22 mouse cellular contexts compared by ENCODE assay signal in genomic region chr14:54930431-54930830, GRCm38 (mm10). TPM values are rescaled to one million over a fixed set of nuclear protein-coding genes. Genes with fewer than 3 reads are reported as not detected.
A peak's percentile ranks its signal among the peaks of the same experiment; 100 is the strongest.
DNase-seq lines count a peak whose midpoint lies in the region; ATAC-seq and TF ChIP-seq lines count a peak whose summit lies in the region.
"Had no signal": no experiment of that assay in that cellular context is flagged by ENCODE, and none has a peak within 500 bp of the region (broad histone marks: within the 10 kb centered on the region; RNA-seq: fewer than 3 reads in every experiment).

No protein-coding gene starts in this region.

- no peak for TF ChIP-seq POLR2A in embryonic fibroblast, embryonic 13.5 days (IDR thresholded peaks at IDR 0.05; ENCODE audit: low read depth, low read length)

- 0 out of 2 replicates have a peak, but pooled peaks cover 3% of the 10 kb centered on the region for H3K27me3 ChIP-seq in forebrain, embryonic 12.5 days
- H3K27me3 ChIP-seq in forebrain, embryonic 13.5 days: no peaks in the 10 kb centered on the region
- H3K27me3 ChIP-seq in lung, postnatal 0 days (replicated peaks; ENCODE audit: insufficient read depth, low read length): no peaks in the 10 kb centered on the region
- H3K27me3 ChIP-seq: midbrain, embryonic 13.5 days had no signal

- H3K9ac ChIP-seq in forebrain, embryonic 12.5 days: no peak overlapping the region
- H3K9ac ChIP-seq in forebrain, embryonic 13.5 days: no peak overlapping the region
- H3K9ac ChIP-seq in lung, postnatal 0 days (replicated peaks; ENCODE audit: low read depth): no peak overlapping the region
- H3K9ac ChIP-seq: midbrain, embryonic 13.5 days; neural tube, embryonic 13.5 days had no signal

- 0 out of 2 replicates have a peak overlapping the region, but pooled peaks have one; percentile 25 for H3K27ac ChIP-seq in forebrain, embryonic 12.5 days
- no peak overlapping the region for H3K27ac ChIP-seq in forebrain, embryonic 13.5 days
- H3K27ac ChIP-seq in lung, postnatal 0 days (ENCODE audit: low read length): no peak overlapping the region
- H3K27ac ChIP-seq in embryonic fibroblast, embryonic 13.5 days (ENCODE audit: insufficient read depth, low read length): peak overlapping the region; percentile 50; the same call in 1 of the 2 replicates
- H3K27ac ChIP-seq: left cerebral cortex, adult 2 months; midbrain, embryonic 13.5 days; neural tube, embryonic 13.5 days had no signal

- no peaks in the 10 kb centered on the region for H3K9me3 ChIP-seq in forebrain, embryonic 12.5 days
- H3K9me3 ChIP-seq in forebrain, embryonic 13.5 days (replicated peaks): no peaks in the 10 kb centered on the region
- H3K9me3 ChIP-seq in lung, postnatal 0 days (ENCODE audit: low read length): no peaks in the 10 kb centered on the region
- H3K9me3 ChIP-seq: G1E; midbrain, embryonic 13.5 days; neural tube, embryonic 13.5 days had no signal

- peaks cover 31% of the 10 kb centered on the region for H3K4me1 ChIP-seq in forebrain, embryonic 12.5 days
- H3K4me1 ChIP-seq in forebrain, embryonic 13.5 days: peaks cover 30% of the 10 kb centered on the region
- H3K4me1 ChIP-seq in lung, postnatal 0 days (ENCODE audit: insufficient read depth, low read depth, low read length): no peaks in the 10 kb centered on the region
- H3K4me1 ChIP-seq in embryonic fibroblast, embryonic 13.5 days (ENCODE audit: control insufficient read depth, insufficient read depth, low read length): peaks cover 6% of the 10 kb centered on the region; the same call in 1 of the 2 replicates

- no peaks in the 10 kb centered on the region for H3K36me3 ChIP-seq in forebrain, embryonic 12.5 days (replicated peaks)
- H3K36me3 ChIP-seq in forebrain, embryonic 13.5 days (ENCODE audit: poor library complexity, severe bottlenecking): no peaks in the 10 kb centered on the region
- H3K36me3 ChIP-seq in lung, postnatal 0 days (ENCODE audit: insufficient read depth, low read length): no peaks in the 10 kb centered on the region
- H3K36me3 ChIP-seq: G1E; midbrain, embryonic 13.5 days; neural tube, embryonic 13.5 days had no signal

- no peak overlapping the region for H3K4me3 ChIP-seq in forebrain, embryonic 12.5 days (replicated peaks)
- H3K4me3 ChIP-seq in forebrain, embryonic 13.5 days: no peak overlapping the region
- H3K4me3 ChIP-seq in lung, postnatal 0 days (ENCODE audit: low read depth, low read length): no peak overlapping the region
- H3K4me3 ChIP-seq in embryonic fibroblast, embryonic 13.5 days (ENCODE audit: insufficient read depth, low read length): no peak overlapping the region
- H3K4me3 ChIP-seq: left cerebral cortex, adult 2 months; midbrain, embryonic 13.5 days; neural tube, embryonic 13.5 days had no signal

- no peak for TF ChIP-seq CTCF in lung, postnatal 0 days (IDR thresholded peaks at IDR 0.05)
- no peak for TF ChIP-seq CTCF in embryonic fibroblast, embryonic 13.5 days (IDR thresholded peaks at IDR 0.05; ENCODE audit: borderline replicate concordance, insufficient read depth, low read length)

- peak; percentile 33 to 69 for DNase-seq in lung, adult 18-20 months
- DNase-seq in lung, postnatal 0 days (ENCODE audit: low spot score): no peak
- peak; percentile 59 for DNase-seq in ES-CJ7 (ENCODE audit: low read depth, low spot score)
- DNase-seq in c-Kit-positive CD71-positive TER-119-positive erythroid progenitor cells, embryonic 14.5 days (ENCODE audit: low spot score): no peak
- no peak for DNase-seq in adipocyte (ENCODE audit: low spot score)
- DNase-seq: adrenal gland, postnatal 36 days; cerebellum, adult 11 months; heart, postnatal 14 days; kidney, postnatal 4 days; liver; right cerebral cortex, adult 18-20 months; thymus, postnatal 4 days had no signal

- no peak for ATAC-seq in forebrain, embryonic 12.5 days (ENCODE audit: low FRiP score)
- ATAC-seq in forebrain, embryonic 13.5 days: no peak
- no peak for ATAC-seq in lung, postnatal 0 days
- ATAC-seq: intestine, postnatal 0 days; midbrain, embryonic 13.5 days had no signal

- TF ChIP-seq EP300 in lung, postnatal 0 days (IDR thresholded peaks at IDR 0.05): no peak

- 25% methylated on average over 2 of the region's 2 CpGs for WGBS in forebrain, embryonic 12.5 days
- 25% methylated on average over 2 of the region's 2 CpGs for WGBS in forebrain, embryonic 13.5 days
- 15% methylated on average over 2 of the region's 2 CpGs for WGBS in lung, postnatal 0 days

- no peak overlapping the region for H3K4me2 ChIP-seq in forebrain, embryonic 12.5 days
- H3K4me2 ChIP-seq in forebrain, embryonic 13.5 days: no peak overlapping the region
- H3K4me2 ChIP-seq in lung, postnatal 0 days (replicated peaks; ENCODE audit: low read depth, low read length): no peak overlapping the region
- H3K4me2 ChIP-seq: midbrain, embryonic 13.5 days; neural tube, embryonic 13.5 days had no signal

RNA-seq across cellular contexts. Expression of gene Il25, which starts 2.1 kb away (rescaled TPM):
- not detected in 2 replicates for polyA plus RNA-seq in forebrain, embryonic 12.5 days (2016; fragmentation: Nextera tagmentation; extraction: Ambion mirVana)
- polyA plus RNA-seq in forebrain, embryonic 13.5 days (2015; fragmentation: Nextera tagmentation; extraction: Ambion mirVana): 0.23 and 0.52 TPM in 2 replicates
- polyA plus RNA-seq in lung, postnatal 0 days (2015; fragmentation: Nextera tagmentation; extraction: Ambion mirVana): not detected in 2 replicates
- not detected in 2 replicates for polyA plus RNA-seq in embryonic fibroblast, embryonic 13.5 days (2011; ENCODE audit: insufficient read length, low read depth, missing spikeins)
- polyA plus RNA-seq: G1E; intestine, postnatal 0 days; lung, embryonic 16.5 days; testis, adult 2 months had no signal

RNA-seq across cellular contexts. Expression of gene Efs, which starts 4.5 kb away (rescaled TPM):
- 36.8 and 37.8 TPM in 2 replicates for polyA plus RNA-seq in forebrain, embryonic 12.5 days (2016; fragmentation: Nextera tagmentation; extraction: Ambion mirVana)
- polyA plus RNA-seq in forebrain, embryonic 13.5 days (2015; fragmentation: Nextera tagmentation; extraction: Ambion mirVana): 28.2 and 30.5 TPM in 2 replicates
- polyA plus RNA-seq in lung, postnatal 0 days (2015; fragmentation: Nextera tagmentation; extraction: Ambion mirVana): 8.1 and 8.5 TPM in 2 replicates
- 17.5 and 26.9 TPM in 2 replicates for polyA plus RNA-seq in embryonic fibroblast, embryonic 13.5 days (2011; ENCODE audit: insufficient read length, low read depth, missing spikeins)
- polyA plus RNA-seq: G1E had no signal

RNA-seq across cellular contexts. Expression of gene Cmtm5, which starts 5.6 kb away (rescaled TPM):
- polyA plus RNA-seq in forebrain, embryonic 12.5 days (2016; fragmentation: Nextera tagmentation; extraction: Ambion mirVana): 1.4 and 2.0 TPM in 2 replicates
- polyA plus RNA-seq in forebrain, embryonic 13.5 days (2015; fragmentation: Nextera tagmentation; extraction: Ambion mirVana): 0.69 and 0.85 TPM in 2 replicates
- 0.21 and 0.40 TPM in 2 replicates for polyA plus RNA-seq in lung, postnatal 0 days (2015; fragmentation: Nextera tagmentation; extraction: Ambion mirVana)
- polyA plus RNA-seq in embryonic fibroblast, embryonic 13.5 days (2011; ENCODE audit: insufficient read length, low read depth, missing spikeins): not detected in 2 replicates
- polyA plus RNA-seq: G1E; testis, adult 2 months had no signal

RNA-seq across cellular contexts. Expression of gene Slc22a17, which starts 17.5 kb away (rescaled TPM):
- polyA plus RNA-seq in forebrain, embryonic 12.5 days (2016; fragmentation: Nextera tagmentation; extraction: Ambion mirVana): 93.3 and 97.8 TPM in 2 replicates
- 90.8 and 102 TPM in 2 replicates for polyA plus RNA-seq in forebrain, embryonic 13.5 days (2015; fragmentation: Nextera tagmentation; extraction: Ambion mirVana)
- 13.6 and 13.8 TPM in 2 replicates for polyA plus RNA-seq in lung, postnatal 0 days (2015; fragmentation: Nextera tagmentation; extraction: Ambion mirVana)
- 17.7 and 20.9 TPM in 2 replicates for polyA plus RNA-seq in embryonic fibroblast, embryonic 13.5 days (2011; ENCODE audit: insufficient read length, low read depth, missing spikeins)

RNA-seq across cellular contexts. Expression of gene Myh6, which starts 36.3 kb away (rescaled TPM):
- polyA plus RNA-seq in forebrain, embryonic 12.5 days (2016; fragmentation: Nextera tagmentation; extraction: Ambion mirVana): 1.5 and 1.8 TPM in 2 replicates
- 0.32 and 0.91 TPM in 2 replicates for polyA plus RNA-seq in forebrain, embryonic 13.5 days (2015; fragmentation: Nextera tagmentation; extraction: Ambion mirVana)
- 61.0 and 79.5 TPM in 2 replicates for polyA plus RNA-seq in lung, postnatal 0 days (2015; fragmentation: Nextera tagmentation; extraction: Ambion mirVana)
- polyA plus RNA-seq in embryonic fibroblast, embryonic 13.5 days (2011; ENCODE audit: insufficient read length, low read depth, missing spikeins): 1.0 TPM in 1 of 2 replicates, not detected in the other

Comparison
In these comparisons a context has a peak if more than half of its experiments do, and no peak if none do; other contexts are left out.
1. H3K27ac ChIP-seq: peak in forebrain, embryonic 12.5 days (single experiment) and embryonic fibroblast, embryonic 13.5 days (single experiment); none in forebrain, embryonic 13.5 days (single experiment) and lung, postnatal 0 days (single experiment).
2. DNase-seq: peak in lung, adult 18-20 months (2 of 2) and ES-CJ7 (single experiment); none in lung, postnatal 0 days (single experiment), c-Kit-positive CD71-positive TER-119-positive erythroid progenitor cells, embryonic 14.5 days (single experiment) and adipocyte (single experiment).